ENCODE assay signal across 8 mouse cellular contexts in the genomic region with DNA sequence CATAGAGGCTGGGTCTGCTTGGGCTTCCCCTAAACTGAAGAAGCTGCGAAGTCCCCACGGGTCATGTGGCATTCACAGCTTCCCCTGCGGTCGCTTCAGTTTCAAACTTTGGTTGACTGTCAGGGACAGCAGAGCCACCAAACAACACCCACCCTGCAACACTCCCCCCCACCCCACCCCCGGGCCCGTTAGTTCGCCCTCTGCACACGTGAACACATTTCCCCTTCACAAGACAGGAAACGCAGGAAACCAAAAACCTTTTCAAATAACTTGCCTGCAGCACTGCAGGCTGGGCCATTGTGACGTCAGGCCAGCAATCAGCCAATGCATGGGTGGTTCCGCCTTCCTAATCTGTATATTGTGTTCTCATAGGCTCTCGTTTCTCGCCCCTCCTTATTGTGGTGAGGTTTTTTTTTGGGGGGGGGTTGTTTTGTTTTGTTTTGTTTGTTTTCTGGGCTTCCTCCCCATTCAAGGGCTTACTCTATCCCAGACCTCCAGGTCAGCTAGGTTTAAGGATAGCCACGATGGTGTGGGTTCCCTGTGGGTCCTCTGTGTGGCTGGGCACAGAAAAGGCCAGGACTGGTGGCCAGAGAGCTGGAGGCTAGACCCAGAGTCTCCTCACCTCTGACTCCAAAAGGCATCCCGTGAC.
DNase-seq lines count a peak whose midpoint lies in the region; ATAC-seq and TF ChIP-seq lines count a peak whose summit lies in the region.

No protein-coding gene starts in this region.

- in situ Hi-C loops in CH12.LX (cut with MboI; ENCODE audit: low pct_ligation_motif_present, low pct_unique_long_range_greater_than_20kb, low sequenced_read_pairs): no loop called here

- no peak for TF ChIP-seq RAD21 in CH12.LX (IDR thresholded peaks at IDR 0.05; ENCODE audit: low read depth, low read length)

- DNase-seq in CH12.LX (ENCODE audit: extremely low read depth): peak; percentile 93
- peak; percentile 45 for DNase-seq in adrenal gland, adult 8-10 months
- peak; percentile 91 for DNase-seq in heart, postnatal 0 days (ENCODE audit: low spot score)
- DNase-seq in kidney, postnatal 14 days: peak; percentile 83
- DNase-seq in thymus, postnatal 25 days: peak; percentile 83

- 7% methylated on average over 15 of the region's 15 CpGs for whole genome bisulfite sequencing in forebrain, embryonic 12.5 days
- WGBS in heart, postnatal 0 days: 7% methylated on average over 15 of the region's 15 CpGs
- 9% methylated on average over 15 of the region's 15 CpGs for WGBS in lung, embryonic 16.5 days

- H3K4me3 ChIP-seq in CH12.LX (replicated peaks in 1 of 3; ENCODE audit: low read depth in 2 of 3, low read length in 2 of 3, poor library complexity in 1 of 3): no peak overlapping the region
- H3K4me3 ChIP-seq in forebrain, embryonic 12.5 days (replicated peaks): peak overlapping the region; percentile 36
- H3K4me3 ChIP-seq in heart, postnatal 0 days (ENCODE audit: low read depth, low read length): peak overlapping the region; percentile 26; the same call in 1 of the 2 replicates
- H3K4me3 ChIP-seq in lung, embryonic 16.5 days (ENCODE audit: low read length): peak overlapping the region; percentile 28

- ATAC-seq in forebrain, embryonic 12.5 days (ENCODE audit: low FRiP score): peak; percentile 89
- peak; percentile 79 for ATAC-seq in heart, postnatal 0 days (ENCODE audit: insufficient read depth, low read depth)
- ATAC-seq in lung, embryonic 16.5 days (ENCODE audit: low read depth): peak; percentile 90
- ATAC-seq in neutrophil, adult 5-6 weeks (ENCODE audit: extremely low read depth, insufficient number of reproducible peaks, low FRiP score, poor library complexity, severe bottlenecking): peak; percentile 86

- no peaks in the 10 kb centered on the region for H3K27me3 ChIP-seq in CH12.LX (replicated peaks)
- 0 out of 2 replicates have a peak, but pooled peaks cover 5% of the 10 kb centered on the region for H3K27me3 ChIP-seq in forebrain, embryonic 12.5 days
- no peaks in the 10 kb centered on the region for H3K27me3 ChIP-seq in heart, postnatal 0 days (ENCODE audit: control insufficient read depth, insufficient read depth, low read length)
- H3K27me3 ChIP-seq in lung, embryonic 16.5 days (ENCODE audit: control insufficient read depth, insufficient read depth, low read depth, low read length): no peaks in the 10 kb centered on the region

- peak overlapping the region; percentile 48; the same call in 1 of the 2 replicates for H3K4me2 ChIP-seq in CH12.LX (ENCODE audit: insufficient read depth, low read depth, poor library complexity, severe bottlenecking)
- peak overlapping the region; percentile 66 for H3K4me2 ChIP-seq in forebrain, embryonic 12.5 days
- H3K4me2 ChIP-seq in heart, postnatal 0 days (ENCODE audit: low read depth, low read length): peak overlapping the region; percentile 65
- H3K4me2 ChIP-seq in lung, embryonic 16.5 days (ENCODE audit: low read depth, low read length): peak overlapping the region; percentile 58

- TF ChIP-seq CTCF in CH12.LX (conservative IDR thresholded peaks at IDR 0.05 in 1 of 2, IDR thresholded peaks at IDR 0.05 in 1 of 2; ENCODE audit: low read depth in 2 of 2, low read length in 2 of 2): no peak
- no peak for TF ChIP-seq CTCF in heart, postnatal 0 days (IDR thresholded peaks at IDR 0.05; ENCODE audit: low read depth)

- H3K9ac ChIP-seq in CH12.LX (ENCODE audit: insufficient read depth, low read depth): no peak overlapping the region
- peak overlapping the region; percentile 42; the same call in 1 of the 2 replicates for H3K9ac ChIP-seq in forebrain, embryonic 12.5 days
- H3K9ac ChIP-seq in heart, postnatal 0 days (replicated peaks; ENCODE audit: low read depth, low read length): peak overlapping the region; percentile 36; the same call in 1 of the 2 replicates
- H3K9ac ChIP-seq in lung, embryonic 16.5 days (ENCODE audit: low read length): peak overlapping the region; percentile 53

- no peaks in the 10 kb centered on the region for H3K9me3 ChIP-seq in CH12.LX (replicated peaks; ENCODE audit: low read length)
- H3K9me3 ChIP-seq in forebrain, embryonic 12.5 days: no peaks in the 10 kb centered on the region
- no peaks in the 10 kb centered on the region for H3K9me3 ChIP-seq in heart, postnatal 0 days (replicated peaks; ENCODE audit: control insufficient read depth, low read length)
- H3K9me3 ChIP-seq in lung, embryonic 16.5 days (ENCODE audit: control insufficient read depth, low read length): no peaks in the 10 kb centered on the region

- TF ChIP-seq EP300 in CH12.LX (IDR thresholded peaks at IDR 0.05; ENCODE audit: low read length): no peak
- TF ChIP-seq EP300 in heart, postnatal 0 days (IDR thresholded peaks at IDR 0.05; ENCODE audit: low read depth): peak; percentile 44; the same call in 1 of the 2 replicates

- no peaks in the 10 kb centered on the region for H3K36me3 ChIP-seq in CH12.LX (replicated peaks in 1 of 2; ENCODE audit: control insufficient read depth in 1 of 2, insufficient read depth in 1 of 2, low read length in 1 of 2)
- no peaks in the 10 kb centered on the region for H3K36me3 ChIP-seq in forebrain, embryonic 12.5 days (replicated peaks)
- no peaks in the 10 kb centered on the region for H3K36me3 ChIP-seq in heart, postnatal 0 days (replicated peaks; ENCODE audit: control insufficient read depth, insufficient read depth, low read length)
- H3K36me3 ChIP-seq in lung, embryonic 16.5 days (ENCODE audit: control insufficient read depth, insufficient read depth, low read length): no peaks in the 10 kb centered on the region

- no peak overlapping the region for H3K27ac ChIP-seq in CH12.LX (ENCODE audit: insufficient read depth, low read depth)
- 0 out of 2 replicates have a peak overlapping the region, but pooled peaks have one; percentile 9 for H3K27ac ChIP-seq in forebrain, embryonic 12.5 days
- peak overlapping the region; percentile 57; the same call in 1 of the 2 replicates for H3K27ac ChIP-seq in heart, postnatal 0 days (ENCODE audit: low read depth)
- no peak overlapping the region; the same call in 1 of the 2 replicates for H3K27ac ChIP-seq in lung, embryonic 16.5 days (ENCODE audit: low read length)

- peaks cover 28 to 67% of the 10 kb centered on the region in 2 experiments for H3K4me1 ChIP-seq in CH12.LX (ENCODE audit: control insufficient read depth in 1 of 2, insufficient read depth in 2 of 2)
- H3K4me1 ChIP-seq in forebrain, embryonic 12.5 days: peaks cover 14% of the 10 kb centered on the region
- H3K4me1 ChIP-seq in heart, postnatal 0 days (ENCODE audit: control insufficient read depth, insufficient read depth): peaks cover 20% of the 10 kb centered on the region
- peaks cover 16% of the 10 kb centered on the region for H3K4me1 ChIP-seq in lung, embryonic 16.5 days (replicated peaks; ENCODE audit: control insufficient read depth, insufficient read depth, low read length)

- no peaks in the 10 kb centered on the region for H3K79me2 ChIP-seq in CH12.LX (replicated peaks; ENCODE audit: control insufficient read depth, extremely low read depth, insufficient read depth, poor library complexity, severe bottlenecking)

- TF ChIP-seq POLR2A in CH12.LX (IDR thresholded peaks at IDR 0.05; ENCODE audit: low read depth, low read length): peak; percentile 36; the same call in 1 of the 2 replicates

- dilution Hi-C loops in CH12.LX (cut with MboI; ENCODE audit: extremely low pct_ligation_motif_present, extremely low pct_unique_long_range_greater_than_20kb, low sequenced_read_pairs): no loop called here

TF ChIP-seq in CH12.LX, 34 proteins besides CTCF, POLR2A, EP300 and RAD21:
- TF ChIP-seq BHLHE40 (IDR thresholded peaks at IDR 0.05; ENCODE audit: low read depth, low read length) (peak; percentile 98), ETS1 (conservative IDR thresholded peaks at IDR 0.05; ENCODE audit: low read depth, low read length) (peak; percentile 75), GABPA (IDR thresholded peaks at IDR 0.05; ENCODE audit: insufficient replicate concordance, low read depth, low read length) (no peak), MEF2A (IDR thresholded peaks at IDR 0.05; ENCODE audit: borderline replicate concordance, low read depth, low read length) (peak; percentile 65; the same call in 1 of the 2 replicates), MAFK (IDR thresholded peaks at IDR 0.05; ENCODE audit: insufficient replicate concordance, low read length) (no peak), MYC (IDR thresholded peaks at IDR 0.05; ENCODE audit: low read depth, low read length) (0 out of 2 replicates have a peak, but pooled peaks have one; percentile 11), IRF4 (IDR thresholded peaks at IDR 0.05; ENCODE audit: low read depth, low read length) (peak; percentile 37; the same call in 1 of the 2 replicates), TCF12 (IDR thresholded peaks at IDR 0.05; ENCODE audit: low read depth, low read length) (peak; percentile 38; the same call in 1 of the 2 replicates), MAX (IDR thresholded peaks at IDR 0.05; ENCODE audit: low read length) (peak; percentile 73; the same call in 1 of the 2 replicates), ELF1 (IDR thresholded peaks at IDR 0.05; ENCODE audit: low read depth, low read length) (peak; percentile 80), USF1 (IDR thresholded peaks at IDR 0.05; ENCODE audit: low read depth, low read length) (peak; percentile 67), PAX5 (IDR thresholded peaks at IDR 0.05; ENCODE audit: low read length) (no peak), E2F4 (IDR thresholded peaks at IDR 0.05; ENCODE audit: insufficient replicate concordance, low read depth, low read length) (no peak), MXI1 (IDR thresholded peaks at IDR 0.05; ENCODE audit: low read depth, low read length) (peak; percentile 54; the same call in 1 of the 2 replicates), MAZ (IDR thresholded peaks at IDR 0.05; ENCODE audit: low read depth, low read length) (peak; percentile 80), NELFE (IDR thresholded peaks at IDR 0.05; ENCODE audit: low read depth, low read length) (no peak), HCFC1 (IDR thresholded peaks at IDR 0.05; ENCODE audit: low read depth, low read length) (peak; percentile 14; the same call in 1 of the 2 replicates), USF2 (conservative IDR thresholded peaks at IDR 0.05; ENCODE audit: low read depth, low read length) (peak; percentile 48; the same call in 1 of the 2 replicates), CHD2 (IDR thresholded peaks at IDR 0.05; ENCODE audit: low read length) (no peak; the same call in 1 of the 2 replicates), UBTF (IDR thresholded peaks at IDR 0.05; ENCODE audit: low read depth, low read length) (no peak), ZNF384 (IDR thresholded peaks at IDR 0.05; ENCODE audit: low read depth, low read length) (peak; percentile 83)

Comparison
In these comparisons a context has a peak if more than half of its experiments do, and no peak if none do; other contexts are left out.
1. H3K27ac ChIP-seq: peak in forebrain, embryonic 12.5 days (single experiment) and heart, postnatal 0 days (single experiment); none in CH12.LX (single experiment) and lung, embryonic 16.5 days (single experiment).
2. H3K4me3 ChIP-seq: peak in forebrain, embryonic 12.5 days (single experiment), heart, postnatal 0 days (single experiment) and lung, embryonic 16.5 days (single experiment); none in CH12.LX (0 of 3).
3. Peak in every context shown above with its lines, with median percentiles within 50 percentile points of each other: DNase-seq, H3K4me2 ChIP-seq and ATAC-seq.